Mouse (Mus musculus) cerebellum, adult 2 months (tissue): ENCODE measurements at regions not wholly inside any gene's neighbourhood (a gene's known extent, or its start where the extent isn't known, plus 50 kb on each side); places are given as distances from the start of the nearest gene placed in this dataset.

Experiments
- CTCF ChIP-seq: fragments of 200-500 bp; IDR thresholded peaks from 2 replicates; pipeline ENCODE4 v1.5.1; 2011; ENCODE audit warnings: low read depth, mild to moderate bottlenecking, control low read depth, low read length, moderate library complexity, borderline replicate concordance; ENCODE audit not compliant: insufficient read depth
- POLR2A ChIP-seq: fragments of 200-500 bp; IDR thresholded peaks from 2 replicates; pipeline ENCODE4 v1.6.1; 2011; ENCODE audit warnings: low read length, control low read depth, borderline replicate concordance; ENCODE audit not compliant: insufficient read depth

DNA sequence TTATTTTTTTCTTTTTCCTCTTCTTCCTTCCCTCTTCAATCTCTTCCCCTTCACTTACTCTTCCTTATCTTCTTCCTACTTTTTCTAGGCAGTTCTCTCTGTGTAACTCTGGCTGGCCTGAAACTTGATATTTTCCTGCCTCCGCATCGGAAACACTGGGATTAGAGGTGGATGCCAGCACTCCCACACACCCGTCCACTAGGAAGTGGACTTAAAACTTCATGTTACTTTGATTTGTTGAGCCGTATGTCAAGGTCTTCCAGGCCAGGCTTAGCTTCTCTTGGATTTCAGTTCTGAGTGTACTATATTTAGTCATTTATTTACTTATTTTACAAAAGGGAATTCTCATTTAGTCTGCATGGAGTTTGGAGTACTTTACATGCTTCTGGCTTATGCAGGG lies 62.1 kb upstream of the Gm9887 start:
- no peak for TF ChIP-seq CTCF
- no peak for TF ChIP-seq POLR2A
